Mouse (Mus musculus) liver, adult 2 months (tissue): ENCODE results near the gene Rnaset2a.
"Not testable (repeated sequence)": the region's sequence is repeated elsewhere in the genome, so short reads cannot be mapped to it uniquely, and the experiment has no call there.

Experiments
- CTCF ChIP-seq: fragments of 200-500 bp; IDR thresholded peaks from 2 replicates; pipeline ENCODE4 v1.5.1; 2011; ENCODE audit warnings: low read depth, low read length, control low read depth
- POLR2A ChIP-seq: fragments of 200-500 bp; IDR thresholded peaks from 2 replicates; pipeline ENCODE4 v1.6.1; 2011; ENCODE audit warnings: low read length, control low read depth; ENCODE audit not compliant: insufficient read depth; ENCODE audit errors: extremely low read depth

GRCm38 (mm10) chr17:8101297-8101609 is 46.6 kb downstream of the Rnaset2a start:
- not testable (repeated sequence) for TF ChIP-seq CTCF, POLR2A
